Mouse (Mus musculus) megakaryocyte, embryonic 14.5 days (primary cell): ENCODE data around the gene 4930579F01Rik.

ENCODE experiments used
- FLI1 ChIP-seq: IDR thresholded peaks from 2 replicates; pipeline ENCODE4 v1.6.1; 2012; ENCODE audit warnings: low read length, inconsistent platforms, mixed read lengths
- GATA1 ChIP-seq: IDR thresholded peaks from 3 replicates; pipeline ENCODE4 v1.6.1; 2012; ENCODE audit warnings: mixed read lengths, low read length, inconsistent platforms, borderline replicate concordance

- no peak for TF ChIP-seq GATA1
- no peak for TF ChIP-seq FLI1
These were observed 30.8 kb upstream of the 4930579F01Rik start for GRCm38 (mm10) chr3:138224363-138224954.
